Mouse (Mus musculus) effector memory CD4-positive, alpha-beta T cell, adult 7 months (primary cell): ENCODE results near the gene Sbk3. TPM values are rescaled to one million over a fixed set of nuclear protein-coding genes. Genes with fewer than 3 reads are reported as not detected.

Experiments
- polyA plus RNA-seq: library from polyadenylated mRNA; unstranded; fragments of 100-300 nt; shearing (Covaris generic); gene quantifications from one replicate; pipeline ENCODE4 v1.2.1, GENCODE M21; 2017

Gene Sbk3
- polyA plus RNA-seq, result not detected

GRCm38 (mm10) chr7:4971068-4971467 lies at the start of gene Sbk3:
Gene Sbk3, minus strand, starts transcription at chr7:4971168.

GRCm38 (mm10) chr7:5020000-5020681 lies 49.2 kb upstream of the Sbk3 start, which contains the start of the genes Zfp865 and Ccdc106:
Gene Zfp865, plus strand, starts transcription at chr7:5020376.
Gene Ccdc106, plus strand, starts transcription at chr7:5020553.

GRCm38 (mm10) chr7:5015118-5016001 lies 44.4 kb upstream of the Sbk3 start, which contains the start of gene Gm44973:
Gene Gm44973, plus strand, starts transcription at chr7:5015496.

GRCm38 (mm10) chr7:5014251-5015117 lies 43.5 kb upstream of the Sbk3 start, which contains the start of the genes Zfp524 and Fiz1:
Gene Zfp524, plus strand, starts transcription at chr7:5014415.
Gene Fiz1, minus strand, starts transcription at chr7:5014697.

GRCm38 (mm10) chr7:4996003-4996895 lies 25.3 kb upstream of the Sbk3 start, which contains the start of gene Zfp579:
Gene Zfp579, minus strand, starts transcription at chr7:4996158.

GRCm38 (mm10) chr7:4964272-4964671 lies 6.7 kb downstream of the Sbk3 start, which contains the start of gene Sbk2:
Gene Sbk2, minus strand, starts transcription at chr7:4964406.

DNA sequence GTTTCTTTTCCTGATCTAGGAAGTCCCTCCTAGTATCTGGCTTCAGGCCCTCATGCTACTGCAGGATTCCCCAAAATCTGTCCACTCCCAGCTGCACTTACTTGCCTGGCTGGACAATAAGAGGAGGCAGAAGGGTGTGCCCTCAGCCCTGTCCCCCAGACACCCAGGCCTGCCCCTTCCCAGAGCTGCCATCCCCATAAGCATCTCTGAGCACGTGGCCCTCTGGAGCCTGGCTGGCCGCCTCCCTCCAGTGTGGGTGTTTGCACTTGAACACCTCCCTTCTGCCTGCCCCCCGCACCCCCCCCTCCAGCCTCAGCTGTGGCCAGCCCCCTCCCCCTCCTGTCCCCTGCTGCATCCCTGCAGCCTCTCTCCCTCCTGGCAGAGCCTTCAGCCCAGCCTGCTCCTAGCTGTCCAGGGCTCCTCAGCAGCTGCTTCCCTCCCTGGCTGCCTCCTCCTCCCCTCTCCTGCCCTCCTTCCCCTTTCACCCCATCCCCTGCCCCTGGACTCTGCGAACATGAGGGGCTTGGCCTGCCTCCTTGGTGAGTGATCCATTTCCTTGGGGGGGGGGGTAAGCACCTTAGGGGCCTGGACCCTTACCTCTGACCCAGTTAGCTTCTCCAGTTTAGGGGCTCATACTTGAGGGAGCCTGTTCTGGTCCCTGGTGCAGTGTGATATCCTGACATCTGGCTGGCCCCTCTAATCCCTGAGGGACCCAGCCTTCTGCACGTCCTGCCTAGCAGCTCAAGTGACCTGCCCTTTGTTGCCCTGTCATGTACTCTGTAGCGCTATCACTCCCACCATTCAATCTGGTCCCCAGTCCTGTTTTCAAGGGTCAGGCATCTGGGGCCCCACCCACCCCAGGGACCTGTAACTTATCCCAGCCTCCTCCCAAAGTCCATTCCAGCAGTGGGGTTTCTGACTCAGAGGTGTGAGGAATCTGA lies 45.3 kb downstream of the Sbk3 start, which contains the start of gene Ssc5d:
Gene Ssc5d (plus strand): TSS at position 345 of the 941 bp plus-strand sequence.

DNA sequence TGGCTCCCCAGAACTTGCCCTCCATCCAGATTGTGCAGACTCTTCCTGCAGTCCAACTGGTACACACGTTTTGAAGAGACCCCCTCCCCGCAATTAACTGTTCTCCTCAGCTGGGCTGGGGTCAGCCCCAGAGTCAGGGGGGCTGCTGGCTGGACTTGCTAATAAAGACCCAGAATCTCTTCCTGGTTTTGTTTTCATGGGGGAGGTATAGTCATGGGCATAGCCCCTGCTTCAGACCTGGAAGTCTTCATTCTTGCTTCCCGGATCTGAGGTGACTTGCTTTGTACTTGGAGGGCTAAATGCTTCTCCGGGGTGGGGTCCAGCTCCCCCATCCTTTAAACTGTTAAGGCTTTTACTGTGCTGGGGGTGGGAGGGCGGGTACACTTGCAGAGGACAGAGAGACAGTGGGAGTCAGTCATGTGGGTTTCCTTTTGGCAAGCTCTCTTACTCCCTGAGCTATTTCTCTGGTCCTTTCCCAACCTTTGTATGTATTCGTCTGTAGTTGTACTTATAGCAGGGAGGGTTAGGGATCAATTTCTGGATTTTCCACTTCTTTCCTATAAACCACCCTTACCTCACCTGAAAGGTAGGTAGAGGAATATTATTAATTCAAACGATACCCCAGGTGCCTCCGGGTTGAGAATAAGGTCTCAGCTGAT lies 49.0 kb downstream of the Sbk3 start, which contains the start of gene Nat14:
Gene Nat14 (plus strand): TSS at position 205 of the 659 bp plus-strand sequence.

Other genes with a start within 250 kb of the Sbk3 start
- not detected for gene Tmem150b, start 245.9 kb downstream of the Sbk3 start, polyA plus RNA-seq
- gene Kmt5c, start 231.1 kb downstream of the Sbk3 start, polyA plus RNA-seq, result 29.2 TPM
- not detected for gene Cox6b2, start 218.1 kb downstream of the Sbk3 start, polyA plus RNA-seq
- gene Fam71e2, start 199.9 kb downstream of the Sbk3 start, polyA plus RNA-seq, result not detected
- 0.67 TPM for gene Il11, start 188.3 kb downstream of the Sbk3 start, polyA plus RNA-seq
- not detected for gene Tmem190, start 188.2 kb downstream of the Sbk3 start, polyA plus RNA-seq
- 8.3 TPM for gene Tmem238, start 181.5 kb downstream of the Sbk3 start, polyA plus RNA-seq
- 215 TPM for gene Rpl28, start 178.3 kb downstream of the Sbk3 start, polyA plus RNA-seq
- gene Ube2s, start 158.6 kb downstream of the Sbk3 start, polyA plus RNA-seq, result 275 TPM
- gene Shisa7, start 126.5 kb downstream of the Sbk3 start, polyA plus RNA-seq, result not detected
- 6.2 TPM for gene Isoc2b, start 100.9 kb downstream of the Sbk3 start, polyA plus RNA-seq
- gene Isoc2a, start 94.0 kb downstream of the Sbk3 start, polyA plus RNA-seq, result 0.33 TPM
- gene Gm36210, start 64.7 kb downstream of the Sbk3 start, polyA plus RNA-seq, result not detected
- gene Zfp628, start 56.0 kb downstream of the Sbk3 start, polyA plus RNA-seq, result 2.3 TPM
- gene Nat14, start 49.1 kb downstream of the Sbk3 start, polyA plus RNA-seq, result not detected
- gene Ssc5d, start 45.4 kb downstream of the Sbk3 start, polyA plus RNA-seq, result not detected
- not detected for gene Sbk2, start 6.8 kb downstream of the Sbk3 start, polyA plus RNA-seq
- 20.4 TPM for gene Zfp579, start 25.0 kb upstream of the Sbk3 start, polyA plus RNA-seq
- 17.9 TPM for gene Zfp524, start 43.2 kb upstream of the Sbk3 start, polyA plus RNA-seq
- 48.5 TPM for gene Fiz1, start 43.5 kb upstream of the Sbk3 start, polyA plus RNA-seq
- 5.2 TPM for gene Gm44973, start 44.3 kb upstream of the Sbk3 start, polyA plus RNA-seq
- 6.4 TPM for gene Zfp865, start 49.2 kb upstream of the Sbk3 start, polyA plus RNA-seq
- gene Ccdc106, start 49.4 kb upstream of the Sbk3 start, polyA plus RNA-seq, result not detected
- gene 4632433K11Rik, start 63.0 kb upstream of the Sbk3 start, polyA plus RNA-seq, result 0.62 TPM
- 2.7 TPM for gene Zfp784, start 67.3 kb upstream of the Sbk3 start, polyA plus RNA-seq
- gene Zfp580, start 80.4 kb upstream of the Sbk3 start, polyA plus RNA-seq, result 1.4 TPM
- 100 TPM for gene U2af2, start 91.0 kb upstream of the Sbk3 start, polyA plus RNA-seq
- gene Epn1, start 109.1 kb upstream of the Sbk3 start, polyA plus RNA-seq, result 21.3 TPM
- not detected for gene Rfpl4, start 145.8 kb upstream of the Sbk3 start, polyA plus RNA-seq
- 1.4 TPM for gene Rasl2-9, start 154.8 kb upstream of the Sbk3 start, polyA plus RNA-seq
- gene Vmn1r55, start 178.5 kb upstream of the Sbk3 start, polyA plus RNA-seq, result 1.1 TPM
- gene Vmn1r56, start 225.6 kb upstream of the Sbk3 start, polyA plus RNA-seq, result not detected
- gene Vmn1r57, start 247.3 kb upstream of the Sbk3 start, polyA plus RNA-seq, result not detected